Mouse (Mus musculus) ovary, adult 18-20 months (tissue): ENCODE measurements around the gene Spryd7.

ENCODE experiments used
- DNase-seq: peaks from one replicate; pipeline ENCODE4 v3.0.0; 2022; ENCODE audit warnings: low spot score, mixed read lengths

Spryd7 gene

GRCm38 (mm10) chr14:61535811-61536210, 20.9 kb downstream of the Spryd7 start:
- no peak for DNase-seq

DNA sequence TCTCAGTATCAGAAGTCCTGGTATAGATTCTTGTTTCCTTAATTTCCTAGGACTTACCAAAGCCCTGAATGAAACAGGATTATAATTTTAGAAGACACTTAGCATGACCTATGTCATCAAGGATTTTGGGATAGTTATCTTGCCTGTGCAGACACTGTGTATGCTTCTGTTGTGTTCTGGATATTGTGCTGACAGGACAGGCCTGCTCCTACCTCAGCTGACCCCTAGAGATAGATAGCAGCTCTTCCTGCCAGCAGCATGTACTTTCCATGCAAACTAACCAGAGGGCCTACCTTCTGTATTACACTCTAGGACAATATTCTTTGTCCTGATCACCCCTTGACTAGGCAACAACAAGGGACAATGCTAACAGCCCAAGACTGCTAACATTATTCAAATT, 25.7 kb downstream of the Spryd7 start:
- DNase-seq, result no peak

GRCm38 (mm10) chr14:61530396-61530795, 26.3 kb downstream of the Spryd7 start:
- DNase-seq, result no peak

- no peak for DNase-seq
These were observed 27.2 kb downstream of the Spryd7 start for GRCm38 (mm10) chr14:61529533-61529932.

DNA sequence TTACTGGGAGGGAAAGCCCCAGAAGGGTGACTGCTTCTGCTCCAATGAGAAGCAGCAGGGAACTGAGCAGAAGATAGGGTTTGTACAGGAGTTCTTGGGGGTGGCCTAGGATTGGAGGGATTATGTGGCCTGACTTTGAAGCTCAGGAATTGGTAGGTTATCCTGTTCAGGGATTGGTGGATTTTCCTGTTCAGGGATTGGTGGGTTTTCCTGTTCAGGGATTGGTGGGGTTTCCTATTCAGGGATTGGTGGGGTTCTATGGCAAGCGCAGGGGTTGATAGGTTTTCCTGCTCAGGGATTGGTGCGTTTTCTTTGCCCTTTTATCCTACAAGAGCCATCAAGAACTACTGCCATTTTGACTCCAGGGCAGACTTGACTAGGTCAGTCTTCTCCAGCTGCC, 30.7 kb downstream of the Spryd7 start:
- DNase-seq, result no peak

DNA sequence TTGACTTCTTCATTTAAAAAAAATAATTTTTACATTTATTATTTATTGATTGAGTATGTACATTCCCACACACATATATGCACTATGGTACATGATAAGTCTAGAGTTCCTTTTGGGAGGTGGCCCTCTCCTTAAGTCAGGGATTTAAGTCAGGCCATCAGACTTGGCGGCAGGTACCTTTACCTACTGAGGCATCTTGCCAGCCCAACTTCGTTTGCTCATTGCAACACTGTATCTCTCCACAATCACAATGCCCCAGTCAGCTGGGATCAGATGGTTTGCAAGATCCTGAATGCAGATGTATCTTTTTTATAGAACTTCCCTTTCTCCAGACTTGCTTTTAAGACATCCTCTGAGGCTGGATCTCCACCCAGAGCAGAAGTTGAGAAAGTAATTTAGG, 32.9 kb downstream of the Spryd7 start:
- no peak for DNase-seq

DNA sequence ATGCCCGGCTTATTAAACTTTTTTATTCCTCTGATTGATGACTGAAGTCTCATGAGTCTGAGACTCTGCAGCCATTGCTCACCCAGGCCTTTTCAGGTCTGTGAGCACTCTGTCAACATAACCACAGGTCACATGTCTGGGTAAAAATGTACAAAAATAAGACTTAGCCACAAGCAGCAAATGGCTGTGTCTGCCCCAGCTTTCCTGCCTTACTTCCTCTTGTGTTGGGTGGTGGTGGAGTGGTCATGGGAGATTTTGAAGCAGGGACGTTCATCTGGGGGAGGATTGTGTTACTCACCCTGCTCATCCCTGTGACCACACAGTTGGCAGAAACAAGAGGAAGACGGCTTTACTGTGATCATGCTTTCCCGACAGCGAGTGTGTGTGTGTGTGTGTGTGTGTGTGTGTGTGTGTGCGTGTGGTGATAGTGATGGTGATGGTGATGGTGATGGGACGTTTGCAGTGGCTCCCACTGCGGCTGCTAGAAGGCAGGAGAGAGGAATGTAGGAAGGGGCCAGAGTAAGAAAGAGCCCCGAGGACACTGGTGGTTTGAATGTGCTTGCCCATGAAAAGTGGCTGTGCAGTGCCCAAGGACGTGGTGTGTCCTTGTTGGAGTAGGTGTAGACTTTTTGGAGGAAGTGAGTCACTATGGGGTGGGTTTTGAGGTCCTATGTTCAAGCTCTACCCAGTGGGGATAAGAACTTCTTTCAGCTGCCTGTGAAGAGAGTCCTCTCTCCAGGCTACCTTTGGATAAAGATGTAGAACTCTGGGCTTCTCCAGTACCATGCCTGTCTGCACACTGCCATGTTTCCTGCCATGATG, 37.8 kb downstream of the Spryd7 start:
- DNase-seq, result no peak

DNA sequence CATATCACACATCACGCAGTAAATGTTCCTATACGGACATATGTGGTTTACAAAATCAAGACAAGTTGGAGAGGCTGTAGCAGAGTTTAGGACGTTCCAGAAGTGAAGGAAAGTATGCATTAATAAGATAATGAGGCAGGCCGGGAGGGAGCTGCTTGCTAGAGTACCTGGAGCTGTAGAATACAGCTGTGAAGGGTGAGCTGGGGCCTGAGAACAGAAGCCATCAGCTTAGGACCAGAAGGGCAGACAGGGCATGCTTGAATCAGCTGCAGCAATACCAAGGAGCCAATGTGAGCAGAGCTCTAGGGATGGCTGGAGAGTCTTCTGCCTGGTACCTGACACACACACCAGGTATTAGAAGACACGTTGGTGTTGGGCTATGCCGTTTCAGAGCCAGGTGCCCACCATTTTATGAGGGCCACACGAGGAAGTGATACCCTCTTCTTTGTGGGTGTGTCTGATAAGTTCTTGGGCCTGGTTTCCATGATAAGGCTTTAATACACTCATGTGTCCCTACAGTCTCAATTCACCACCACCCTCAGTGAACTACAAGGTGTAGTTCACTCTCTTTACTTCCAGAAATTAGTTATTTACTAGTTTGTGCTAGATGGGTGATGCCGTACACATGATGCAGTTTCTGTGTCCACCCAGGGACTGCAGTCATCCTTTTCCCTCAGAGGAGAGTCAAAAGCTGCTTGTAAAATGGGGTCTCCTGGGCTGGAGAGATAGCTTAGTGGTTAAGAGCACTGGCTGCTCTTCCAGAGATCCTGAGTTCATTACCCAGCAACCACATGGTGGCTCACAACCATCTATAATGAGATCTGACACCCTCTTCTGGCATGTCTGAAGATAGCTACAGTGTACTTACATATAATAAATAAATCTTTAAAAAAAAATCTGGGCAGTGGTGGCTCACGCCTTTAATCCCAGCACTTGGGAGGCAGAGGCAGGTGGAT, 39.9 kb downstream of the Spryd7 start:
- no peak for DNase-seq

DNA sequence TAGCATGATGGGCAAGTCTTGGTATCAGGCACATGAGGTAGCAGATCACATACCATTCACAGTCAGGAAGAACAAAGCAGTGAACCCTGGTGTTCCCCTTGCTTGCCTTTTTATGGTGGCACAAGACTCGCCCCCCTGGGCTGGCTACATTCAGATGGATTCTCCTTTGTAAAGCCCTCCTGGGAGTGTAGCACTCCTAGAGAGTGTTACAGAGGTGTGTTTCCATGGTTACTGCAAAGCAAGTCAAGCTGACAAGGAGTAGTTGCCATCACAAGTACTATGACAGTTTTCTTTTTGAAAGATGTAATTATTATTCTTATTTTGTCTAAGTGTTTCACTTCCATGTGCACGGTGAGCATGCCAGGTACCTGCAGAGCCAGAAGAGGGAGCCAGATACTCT, 45.2 kb downstream of the Spryd7 start:
- DNase-seq, result no peak

- DNase-seq, result peak; percentile 26
These were observed 58.8 kb downstream of the Spryd7 start for GRCm38 (mm10) chr14:61497716-61498490.

GRCm38 (mm10) chr14:61493511-61494135, 63.1 kb downstream of the Spryd7 start:
- DNase-seq, result no peak
